Mouse (Mus musculus): ENCODE measurements at regions not wholly inside any gene's neighbourhood (a gene's known extent, or its start where the extent isn't known, plus 50 kb on each side); places are given as distances from the start of the nearest gene placed in this dataset.

DNA sequence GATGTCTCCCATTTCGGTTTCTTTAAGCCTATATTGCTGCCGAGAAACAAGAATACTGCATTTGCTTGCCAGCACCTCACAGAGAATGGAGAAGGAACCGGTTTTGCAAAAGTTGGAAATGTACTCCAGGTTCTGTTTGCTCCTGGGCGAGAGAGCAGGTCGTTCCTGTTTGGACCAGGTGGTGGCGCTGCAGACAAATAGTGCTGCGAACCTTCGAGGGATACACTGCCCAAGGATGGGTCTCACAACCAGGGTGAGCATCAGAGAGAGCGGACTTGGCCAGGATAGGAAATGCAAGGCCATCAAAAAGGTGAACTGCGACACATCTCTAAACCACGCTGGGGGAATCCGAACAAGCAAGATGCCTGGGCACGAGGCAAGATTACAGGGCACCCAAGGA is 54.0 kb upstream of the Ets2 start:
- DNase-seq, result peak; percentile 60

GRCm38 (mm10) chr16:95642784-95643590 is 56.6 kb upstream of the Erg start:
- DNase-seq, result no peak

- DNase-seq, result no peak
Measured at GRCm38 (mm10) chr16:95640670-95641069, 54.3 kb upstream of the Erg start.

- DNase-seq, result no peak
Measured at GRCm38 (mm10) chr16:95639677-95640076, 53.3 kb upstream of the Erg start.

DNA sequence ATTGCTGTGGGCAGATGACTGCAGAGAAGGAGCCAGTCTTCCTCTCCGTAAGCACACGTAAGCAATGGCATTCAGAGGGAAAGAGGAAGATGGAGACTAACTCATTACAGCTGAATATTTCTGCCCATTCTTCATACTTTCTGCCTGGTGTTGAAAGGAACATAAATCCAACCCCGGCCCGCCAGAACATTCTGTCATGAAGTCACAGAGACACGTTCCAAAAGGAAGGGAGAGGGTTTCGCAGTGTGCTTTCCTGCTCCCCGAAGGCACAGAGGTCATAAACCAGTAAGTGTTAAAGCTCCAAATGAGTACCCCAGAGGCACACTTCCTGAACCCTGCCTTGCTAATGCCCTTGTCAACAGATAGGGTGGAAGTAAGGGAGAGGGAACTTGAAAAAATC is 51.5 kb upstream of the Erg start:
- DNase-seq, result no peak

GRCm38 (mm10) chr16:95636615-95637014 is 50.2 kb upstream of the Erg start:
- no peak for DNase-seq
